Mouse (Mus musculus): Measurements from ENCODE around the gene Plk5. TPM values are rescaled to one million over a fixed set of nuclear protein-coding genes. Genes with fewer than 3 reads are reported as not detected.

Plk5 gene
- total RNA-seq (2021) (under 1 TPM; 0.14 to 0.45 TPM), polyA plus RNA-seq (2012; rRNA removed) (1.5 and 2.6 TPM in 2 replicates)
- long read RNA-seq, result 0 reads

DNA sequence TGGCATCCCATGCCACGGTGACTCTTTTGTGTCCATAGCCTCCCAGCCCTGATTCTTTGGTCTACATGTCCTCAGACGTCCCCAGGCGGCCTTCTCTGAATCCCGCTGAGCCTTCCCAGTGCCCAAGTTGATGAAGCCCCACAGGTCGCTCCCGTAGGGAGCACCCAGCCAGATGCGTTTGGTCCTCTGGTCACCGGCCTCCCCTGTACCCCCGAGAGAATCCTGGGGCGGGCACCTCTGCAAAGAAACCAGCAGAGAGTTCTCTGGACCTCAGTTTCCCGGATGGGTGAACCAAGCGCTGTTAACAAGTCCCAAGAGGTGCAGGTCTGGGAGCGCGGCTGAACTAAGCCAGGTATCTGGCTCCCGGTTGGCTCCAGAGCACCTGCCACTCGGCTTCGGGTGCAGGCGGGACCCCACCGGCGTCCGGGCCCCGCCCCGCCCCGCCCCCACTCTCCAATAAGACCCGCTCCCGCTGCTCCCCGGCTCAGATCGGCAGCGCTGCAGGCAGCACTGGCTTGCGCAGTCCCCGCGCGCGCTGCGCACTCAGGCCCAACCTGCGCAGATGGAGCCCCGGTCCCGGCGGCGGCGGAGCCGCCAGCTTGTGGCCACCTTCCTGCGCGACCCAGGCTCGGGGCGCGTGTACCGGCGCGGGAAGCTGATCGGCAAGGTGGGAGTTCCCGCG lies at the start of gene Plk5:
Gene Plk5, plus strand, starts transcription at position 459 of the 682 bp plus-strand sequence.
- DNase-seq, result no peak

DNA sequence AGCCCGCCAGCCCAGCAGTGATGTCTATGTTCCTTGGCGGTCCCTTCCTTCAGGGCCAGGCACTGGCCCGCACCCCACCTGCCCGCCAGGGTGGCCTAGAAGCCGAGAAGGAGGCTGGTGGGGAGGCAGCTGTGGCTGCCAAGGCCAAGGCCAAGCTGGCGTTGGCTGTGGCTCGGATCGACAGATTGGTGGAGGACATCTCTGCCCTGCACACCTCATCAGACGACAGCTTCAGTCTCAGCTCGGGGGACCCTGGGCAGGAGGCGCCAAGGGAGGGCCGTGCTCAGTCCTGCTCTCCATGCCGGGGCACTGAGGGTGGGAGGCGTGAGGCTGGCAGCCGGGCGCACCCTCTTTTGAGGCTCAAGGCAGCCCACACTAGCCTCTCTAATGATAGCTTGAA lies 44.7 kb upstream of the Plk5 start:
- DNase-seq, result no peak

DNA sequence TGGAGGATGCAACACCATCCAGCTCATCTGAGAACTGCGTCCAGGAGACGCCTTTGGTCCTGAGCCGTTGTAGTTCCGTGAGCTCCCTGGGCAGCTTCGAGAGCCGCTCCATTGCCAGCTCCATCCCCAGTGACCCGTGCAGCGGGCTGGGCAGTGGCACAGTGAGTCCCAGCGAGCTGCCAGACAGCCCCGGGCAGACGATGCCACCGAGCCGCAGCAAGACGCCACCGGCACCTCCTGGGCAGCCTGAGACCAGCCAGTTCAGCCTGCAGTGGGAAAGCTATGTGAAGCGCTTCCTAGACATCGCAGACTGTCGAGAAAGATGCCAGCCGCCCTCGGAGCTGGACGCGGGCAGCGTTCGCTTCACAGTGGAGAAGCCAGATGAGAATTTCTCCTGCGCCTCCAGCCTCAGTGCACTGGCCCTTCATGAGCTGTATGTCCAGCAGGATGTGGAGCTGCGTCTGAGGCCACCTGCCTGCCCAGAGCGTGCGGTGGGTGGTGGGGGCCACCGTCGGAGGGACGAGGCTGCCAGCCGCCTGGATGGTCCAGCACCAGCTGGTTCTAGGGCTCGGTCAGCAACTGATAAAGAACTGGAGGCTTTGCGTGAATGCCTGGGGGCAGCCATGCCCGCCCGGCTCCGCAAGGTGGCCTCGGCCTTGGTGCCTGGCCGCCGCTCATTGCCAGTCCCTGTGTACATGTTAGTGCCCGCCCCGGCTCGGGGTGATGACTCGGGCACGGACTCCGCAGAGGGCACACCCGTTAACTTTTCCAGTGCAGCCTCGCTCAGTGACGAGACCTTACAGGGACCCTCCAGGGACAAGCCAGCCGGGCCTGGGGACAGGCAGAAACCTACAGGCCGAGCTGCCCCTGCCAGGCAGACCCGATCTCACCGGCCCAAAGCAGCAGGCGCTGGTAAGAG lies 43.4 kb upstream of the Plk5 start:
- DNase-seq, result no peak

DNA sequence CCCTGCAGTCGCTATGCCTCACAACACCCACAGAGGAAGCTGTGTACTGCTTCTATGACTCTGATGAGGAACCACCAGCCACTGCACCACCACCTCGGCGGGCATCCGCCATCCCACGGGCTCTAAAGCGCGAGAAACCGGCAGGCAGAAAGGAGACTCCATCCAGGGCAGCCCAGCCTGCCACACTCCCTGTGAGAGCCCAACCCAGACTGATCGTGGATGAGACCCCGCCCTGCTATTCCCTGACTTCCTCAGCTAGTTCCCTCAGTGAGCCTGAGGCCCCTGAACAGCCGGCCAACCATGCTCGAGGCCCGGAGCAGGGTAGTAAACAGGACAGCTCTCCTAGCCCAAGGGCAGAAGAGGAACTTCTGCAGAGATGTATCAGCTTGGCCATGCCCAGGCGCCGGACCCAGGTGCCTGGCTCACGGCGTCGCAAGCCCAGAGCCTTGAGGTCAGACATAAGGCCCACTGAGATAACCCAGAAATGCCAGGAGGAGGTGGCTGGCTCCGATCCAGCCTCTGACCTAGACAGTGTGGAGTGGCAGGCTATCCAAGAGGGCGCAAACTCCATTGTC lies 42.5 kb upstream of the Plk5 start:
- no peak for DNase-seq

DNA sequence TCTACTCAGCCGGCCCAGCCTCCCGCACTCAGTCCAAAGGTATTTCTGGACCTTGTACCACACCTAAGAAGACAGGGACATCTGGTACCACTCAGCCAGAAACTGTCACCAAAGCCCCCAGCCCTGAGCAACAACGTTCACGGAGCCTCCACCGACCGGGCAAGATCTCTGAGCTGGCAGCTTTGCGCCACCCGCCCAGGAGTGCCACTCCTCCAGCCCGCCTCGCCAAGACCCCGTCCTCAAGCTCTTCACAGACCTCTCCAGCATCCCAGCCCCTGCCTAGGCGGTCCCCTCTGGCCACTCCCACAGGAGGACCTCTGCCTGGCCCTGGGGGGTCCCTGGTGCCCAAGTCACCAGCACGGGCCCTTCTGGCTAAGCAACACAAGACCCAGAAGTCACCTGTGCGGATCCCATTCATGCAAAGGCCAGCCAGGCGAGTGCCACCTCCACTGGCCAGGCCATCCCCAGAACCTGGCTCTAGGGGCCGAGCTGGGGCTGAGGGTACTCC lies 41.7 kb upstream of the Plk5 start:
- DNase-seq, result no peak

DNA sequence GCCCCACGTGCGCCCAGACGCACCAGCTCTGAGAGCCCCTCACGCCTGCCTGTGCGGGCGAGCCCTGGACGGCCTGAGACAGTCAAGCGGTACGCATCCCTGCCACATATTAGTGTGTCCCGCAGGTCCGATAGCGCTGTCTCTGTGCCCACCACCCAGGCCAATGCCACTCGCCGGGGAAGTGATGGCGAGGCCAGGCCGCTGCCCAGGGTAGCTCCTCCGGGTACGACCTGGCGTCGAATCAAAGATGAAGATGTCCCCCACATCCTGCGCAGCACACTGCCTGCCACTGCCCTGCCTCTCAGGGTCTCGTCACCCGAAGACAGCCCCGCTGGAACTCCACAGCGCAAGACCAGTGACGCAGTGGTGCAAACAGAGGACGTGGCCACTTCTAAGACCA lies 40.9 kb upstream of the Plk5 start:
- no peak for DNase-seq

DNA sequence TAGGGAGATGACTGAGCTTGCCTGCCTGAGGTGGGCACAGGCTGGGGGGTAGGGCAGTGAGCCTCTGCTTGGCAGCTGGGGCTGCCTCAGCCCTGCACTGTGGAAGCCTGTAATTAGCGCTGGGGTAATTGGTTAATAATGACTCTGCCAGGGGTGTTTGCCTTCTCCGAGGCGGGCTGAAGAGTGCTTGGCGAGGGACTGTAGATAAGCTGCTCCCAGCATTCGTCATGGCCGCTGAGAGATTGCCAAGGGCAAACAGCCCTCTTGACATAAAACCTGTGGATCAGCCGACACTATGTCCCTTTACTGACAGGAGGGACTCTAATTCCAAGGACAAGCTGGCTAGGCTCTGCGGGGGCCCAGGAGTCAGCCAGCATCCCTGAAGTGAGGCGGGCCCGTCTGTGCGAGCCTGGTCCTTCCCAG lies 39.9 kb upstream of the Plk5 start:
- no peak for DNase-seq

DNA sequence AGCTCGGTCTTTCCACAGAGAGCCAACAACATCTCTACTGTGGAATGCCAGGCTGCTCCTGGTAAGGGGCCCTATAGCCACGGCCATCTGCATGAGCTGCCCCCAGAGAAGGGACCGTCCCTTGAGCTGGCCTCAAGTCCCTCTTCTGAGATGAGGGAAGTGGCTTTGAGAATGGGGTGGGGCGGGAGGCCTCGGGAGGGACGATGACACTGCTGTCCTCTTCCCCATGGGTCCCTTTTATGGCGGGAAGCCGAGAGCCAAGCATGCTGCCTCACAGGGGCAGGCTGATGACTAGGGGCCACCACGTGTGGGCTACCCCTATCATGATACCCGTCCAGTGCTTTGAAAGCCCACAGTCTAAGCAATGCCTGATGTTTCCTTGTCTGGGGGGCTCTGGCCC lies 39.2 kb upstream of the Plk5 start:
- DNase-seq, result no peak

DNA sequence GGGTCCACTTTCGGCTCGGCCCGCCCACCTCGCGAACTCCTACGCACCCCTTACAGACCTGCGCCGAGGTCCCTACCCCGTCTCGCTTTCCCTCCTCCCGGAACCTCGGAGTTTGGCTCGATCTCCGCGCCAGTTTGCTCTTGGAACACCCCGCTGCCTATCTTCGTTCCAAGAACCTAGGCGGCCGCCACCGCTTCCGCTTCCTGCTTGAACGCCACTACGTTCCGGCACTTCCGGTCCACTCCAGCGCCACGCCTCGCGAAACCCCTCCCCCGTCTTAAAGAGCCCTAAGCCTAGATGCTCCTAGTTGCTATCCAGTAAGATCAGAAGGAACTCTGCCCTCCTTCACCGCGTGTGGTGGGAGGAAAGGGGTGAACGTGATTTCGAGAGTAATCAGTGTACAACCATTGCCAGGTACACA lies 35.9 kb upstream of the Plk5 start, which contains the start of gene 2310011J03Rik:
Gene 2310011J03Rik, minus strand, starts transcription at position 198 of the 421 bp plus-strand sequence.
- peak; percentile 93 for DNase-seq

DNA sequence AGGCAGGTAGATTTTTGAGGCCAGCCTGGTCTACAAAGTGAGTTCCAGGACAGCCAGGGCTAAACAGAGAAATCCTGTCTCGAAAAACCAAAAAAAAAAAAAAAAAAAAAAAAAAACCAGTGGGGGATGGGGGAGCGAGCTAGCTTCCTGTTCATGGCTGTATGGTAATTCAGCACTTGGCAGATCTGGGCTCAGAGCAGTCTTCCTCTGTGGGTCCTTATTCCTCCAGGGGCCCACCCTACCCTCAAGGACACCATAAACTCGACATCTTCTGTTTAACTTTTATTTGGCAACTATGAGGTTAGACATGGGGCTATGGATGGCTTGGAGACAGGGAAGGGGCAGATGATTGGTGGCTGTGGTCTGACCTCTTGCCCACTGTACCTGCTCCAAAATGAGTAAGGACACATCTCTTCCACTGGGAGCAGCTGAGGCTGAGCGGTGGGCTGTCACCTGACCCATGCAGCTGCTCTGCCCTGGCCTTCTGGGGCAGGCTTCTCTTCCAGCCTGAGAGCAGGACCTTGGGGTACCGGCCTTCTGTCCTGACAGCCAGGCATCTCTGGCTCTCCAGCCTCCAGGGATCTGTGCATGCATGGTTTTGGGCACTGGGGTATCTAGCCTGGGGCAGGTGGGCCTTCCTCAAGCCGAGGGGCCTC lies 35.1 kb upstream of the Plk5 start:
- DNase-seq, result no peak

DNA sequence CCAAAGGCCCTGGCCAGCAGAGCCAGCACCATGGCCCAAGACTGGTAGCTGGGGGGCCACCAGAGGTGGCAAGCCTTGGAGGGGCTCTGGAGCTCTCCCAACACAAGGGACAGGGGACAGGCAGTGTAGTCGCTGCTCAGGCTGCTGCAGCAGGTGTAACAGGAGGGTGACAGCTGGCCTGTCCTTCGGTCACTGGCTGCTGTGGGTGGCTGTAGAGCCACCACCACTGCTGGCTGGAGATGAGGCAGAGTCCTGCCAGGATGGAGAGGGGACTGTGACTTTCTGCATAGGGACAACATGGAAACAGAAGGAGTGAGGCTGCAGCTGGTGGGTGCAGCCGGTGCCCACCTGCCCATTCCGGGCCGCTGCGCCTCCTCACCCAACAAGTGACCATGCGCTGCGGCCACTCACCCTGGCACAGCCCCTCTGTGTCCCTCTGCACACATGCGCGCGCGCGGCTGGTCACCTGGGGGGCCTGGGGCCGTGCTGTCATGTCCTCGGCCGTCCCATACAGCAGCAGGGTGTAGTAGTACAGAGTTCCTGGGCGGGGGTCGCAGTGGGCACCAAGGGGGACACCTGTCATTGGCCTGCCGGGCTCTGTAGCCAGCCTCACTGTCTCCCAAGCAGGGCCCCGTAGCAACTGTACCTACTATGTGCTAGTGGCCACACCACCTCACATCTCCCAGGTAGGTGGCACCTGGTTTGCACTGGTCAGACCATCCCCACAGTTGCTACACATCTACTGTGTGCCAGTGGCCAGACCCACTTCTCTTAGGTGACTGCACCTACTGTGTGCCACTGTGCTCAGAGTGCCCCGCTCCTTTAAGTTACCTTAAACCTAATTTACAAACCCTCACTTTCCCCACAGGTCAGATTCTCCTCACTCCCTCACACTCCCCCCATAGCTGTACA lies 34.3 kb upstream of the Plk5 start:
- no peak for DNase-seq

DNA sequence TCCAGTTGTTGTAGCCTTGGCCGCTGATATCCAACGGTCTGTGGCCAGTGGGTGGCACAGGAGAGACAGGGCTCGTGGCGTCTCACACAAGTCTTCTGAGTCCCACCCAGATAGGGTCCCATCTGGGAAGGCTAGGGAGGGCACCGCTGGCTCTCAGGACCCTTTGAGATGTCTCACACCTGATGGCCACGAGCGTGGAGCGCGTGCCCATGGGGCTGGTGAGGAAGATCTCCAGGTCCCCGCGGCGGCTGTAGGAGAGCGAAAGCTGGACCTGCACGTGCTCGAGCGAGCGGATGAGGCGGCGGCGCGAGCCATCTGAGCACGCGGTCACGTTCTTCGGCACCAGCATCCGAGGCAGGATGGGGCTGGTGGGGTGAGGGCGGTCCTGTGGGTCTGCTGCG lies 33.4 kb upstream of the Plk5 start:
- peak; percentile 70 for DNase-seq

DNA sequence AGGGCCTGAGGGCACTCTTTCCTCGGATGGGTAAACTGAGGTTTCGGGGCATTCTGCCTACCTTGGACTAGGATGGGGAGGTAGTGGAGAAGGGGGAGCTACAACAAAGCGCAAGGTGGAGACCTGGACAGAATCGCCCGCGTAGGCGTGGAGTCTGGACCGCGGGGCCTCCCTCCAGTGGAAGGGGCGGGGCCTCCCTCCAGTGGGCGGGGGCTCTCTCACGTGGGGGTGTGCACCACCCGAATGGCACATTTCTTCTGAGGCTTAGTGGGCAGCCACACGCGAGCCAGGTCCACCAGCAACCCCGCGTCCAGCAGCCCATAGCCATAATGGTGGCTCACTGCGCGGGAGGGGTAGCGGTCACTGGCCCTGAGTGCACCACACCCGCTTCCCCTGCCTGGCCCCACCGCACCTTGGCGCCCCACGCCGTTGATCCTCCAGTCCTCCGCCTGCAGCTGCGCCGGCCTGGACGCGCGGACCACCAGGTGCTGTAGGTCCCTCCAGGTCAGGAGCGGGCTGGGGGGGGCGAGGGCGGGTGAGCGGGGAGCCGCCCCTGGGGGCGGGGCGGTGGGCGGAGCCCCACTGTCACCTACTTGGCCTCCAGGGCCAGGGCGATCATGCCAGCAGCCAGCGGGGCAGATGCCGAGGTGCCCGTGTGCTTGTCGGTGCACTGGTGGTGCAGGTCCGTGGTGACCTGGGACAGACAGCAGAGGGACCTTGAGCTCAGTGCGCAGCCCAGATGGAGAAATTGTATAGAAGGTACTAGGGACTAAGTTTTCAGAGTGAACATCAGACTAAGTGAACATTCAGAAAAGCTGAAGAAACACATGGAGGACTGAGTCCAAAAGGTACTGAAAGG lies 32.8 kb upstream of the Plk5 start:
- peak; percentile 89 for DNase-seq

DNA sequence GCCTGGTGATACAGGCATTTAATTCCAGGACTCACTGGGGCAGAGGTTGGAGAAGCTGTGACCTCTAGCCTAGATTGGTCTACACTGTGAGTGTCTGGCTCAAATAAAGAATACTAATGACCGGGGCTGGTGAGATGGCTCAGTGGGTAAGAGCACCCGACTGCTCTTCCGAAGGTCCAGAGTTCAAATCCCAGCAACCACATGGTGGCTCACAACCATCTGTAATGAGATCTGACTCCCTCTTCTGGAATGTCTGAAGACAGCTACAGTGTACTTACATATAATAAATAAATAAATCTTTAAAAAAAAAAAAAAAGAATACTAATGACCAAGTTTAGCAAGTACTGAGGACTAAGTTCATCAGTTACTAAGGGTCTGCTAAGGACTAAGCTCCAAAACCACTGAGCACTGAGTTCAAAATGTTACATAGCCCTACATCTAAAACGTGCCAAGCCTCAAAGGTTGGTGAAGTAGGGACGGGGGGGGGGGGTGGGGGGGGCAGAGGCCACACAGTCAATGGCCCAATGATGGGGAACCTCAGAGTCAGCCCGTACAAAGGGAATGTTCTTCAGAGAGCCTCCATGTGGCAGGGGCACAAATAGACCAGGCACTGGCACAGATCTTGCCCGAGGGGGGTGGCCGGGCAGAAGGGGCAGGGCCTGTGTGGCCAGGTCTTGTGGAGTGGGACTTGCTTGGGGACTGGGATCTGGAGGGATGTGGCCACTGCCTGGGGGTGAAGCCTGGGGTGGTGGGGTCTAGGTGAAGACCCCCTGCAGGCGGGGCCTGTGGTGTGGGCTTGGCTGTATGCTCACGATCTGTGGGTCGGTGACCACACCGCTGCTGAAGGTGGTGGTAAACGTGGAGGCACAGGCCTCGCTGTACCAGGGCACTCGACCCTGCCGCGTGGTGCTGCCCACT lies 31.9 kb upstream of the Plk5 start:
- DNase-seq, result no peak

DNA sequence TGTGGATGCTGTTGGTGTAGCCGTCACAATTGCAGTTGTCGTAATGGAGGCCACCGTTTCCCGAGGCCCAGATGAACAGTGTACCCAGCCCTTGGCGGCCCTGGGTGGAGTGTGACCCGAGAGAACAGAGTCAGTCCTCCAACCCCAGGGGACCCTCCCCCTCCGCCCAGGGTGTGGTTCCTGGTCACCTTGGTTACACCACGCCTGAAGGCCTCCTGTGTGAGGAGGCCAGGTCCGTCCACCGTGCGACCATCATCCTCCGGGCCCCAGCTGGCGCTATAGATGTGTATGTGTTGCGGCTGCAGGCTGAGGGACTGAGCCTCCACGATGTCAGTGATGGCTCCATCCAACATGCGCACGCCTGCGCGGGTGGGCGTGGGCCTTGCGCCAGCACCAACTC lies 31.2 kb upstream of the Plk5 start:
- no peak for DNase-seq

DNA sequence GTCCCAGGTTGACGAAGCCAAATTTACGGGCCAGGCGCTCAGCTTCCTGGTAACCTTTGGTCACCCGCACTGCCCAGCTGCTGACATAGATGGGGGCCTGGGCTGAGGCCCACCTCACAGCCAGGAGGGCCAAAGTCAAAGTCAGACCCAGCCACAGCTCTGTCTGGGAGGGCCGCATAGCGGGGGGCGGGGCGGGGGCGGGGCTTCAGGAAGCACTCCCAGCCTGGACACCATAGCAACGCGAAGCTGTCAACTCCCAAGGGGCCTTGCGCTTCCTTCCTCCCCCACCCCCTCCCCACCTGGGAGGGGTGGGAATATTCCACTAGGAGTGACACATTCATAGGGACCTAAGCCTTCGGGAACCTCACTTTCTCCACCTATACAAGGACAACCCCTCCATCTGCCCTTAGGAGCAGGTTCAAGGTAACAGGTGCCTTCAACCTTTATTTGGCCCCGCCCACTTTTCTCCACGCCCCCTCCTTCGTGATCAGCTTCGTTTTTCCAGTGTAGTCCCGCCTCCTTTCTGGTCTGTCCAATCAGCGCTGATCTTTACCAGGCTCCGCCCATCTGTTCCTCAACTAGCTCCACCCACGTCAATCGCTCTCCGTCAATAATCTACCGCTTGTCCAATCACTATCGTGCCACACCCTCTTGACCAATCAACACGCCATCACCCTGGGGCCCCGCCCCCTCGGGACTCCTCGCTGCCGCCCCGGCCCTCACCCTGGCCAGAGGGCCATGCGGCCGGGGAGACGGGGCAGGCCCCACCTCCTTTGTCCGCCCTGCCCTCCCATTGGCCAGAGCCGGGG lies 26.8 kb upstream of the Plk5 start, which contains the start of the genes Pcsk4 and Reep6:
Gene Pcsk4, minus strand, starts transcription at position 226 of the 809 bp plus-strand sequence.
Gene Reep6, plus strand, starts transcription at position 681 of the 809 bp plus-strand sequence.
- DNase-seq, result peak; percentile 96

DNA sequence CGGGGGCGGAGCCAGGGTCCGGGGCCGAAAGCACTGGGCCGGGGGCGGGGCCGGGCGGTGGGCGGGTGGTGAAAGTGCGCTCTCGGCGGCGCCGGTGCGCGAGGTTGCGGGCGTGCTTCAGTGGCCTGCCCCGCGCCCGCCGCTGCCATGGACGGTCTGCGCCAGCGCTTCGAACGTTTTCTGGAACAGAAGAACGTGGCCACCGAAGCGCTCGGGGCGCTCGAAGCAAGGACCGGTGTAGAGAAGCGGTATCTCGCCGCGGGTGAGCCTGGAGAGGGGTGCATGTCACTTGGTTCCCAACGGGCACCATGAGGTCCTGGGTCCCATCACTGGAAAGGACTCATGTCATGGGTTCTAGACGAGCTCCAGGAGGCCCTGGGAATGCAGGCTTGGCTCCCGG lies 26.2 kb upstream of the Plk5 start:
- no peak for DNase-seq

DNA sequence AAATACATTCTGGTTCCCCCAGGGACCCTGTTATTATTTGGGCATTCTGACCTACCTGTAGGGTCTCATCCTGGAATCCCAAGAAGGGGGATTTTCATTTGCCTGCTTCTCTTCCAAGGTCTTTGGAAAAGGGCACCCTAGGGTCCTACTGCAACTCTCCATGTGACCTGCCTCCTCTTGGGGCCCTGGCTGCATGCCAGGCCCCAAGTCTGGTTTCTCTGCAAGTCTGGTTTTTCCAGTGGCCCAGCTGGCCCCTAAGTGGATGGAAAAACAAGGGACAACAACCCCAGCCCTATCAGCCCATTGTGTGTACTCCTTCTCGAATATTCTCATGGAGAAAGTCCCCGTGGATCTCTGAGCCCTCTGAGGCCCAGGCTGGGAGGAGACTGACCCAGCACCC lies 25.4 kb upstream of the Plk5 start:
- DNase-seq, result no peak

Measured in adrenal gland, adult 2 months (tissue).